Mouse (Mus musculus) spleen, postnatal 14 days (tissue): ENCODE measurements around the gene Hcfc1.

Experiments
- DNase-seq, 2 experiments: peaks; one replicate each; pipeline ENCODE4 v3.0.0; 2021 to 2022; ENCODE audit warnings: low spot score in 2 of 2

The Hcfc1 gene

GRCm38 (mm10) chrX:73966248-73967176 lies at the start of gene Hcfc1:
Gene Hcfc1, minus strand, starts transcription at chrX:73966357.
- DNase-seq = peak; percentile 75 to 78

GRCm38 (mm10) chrX:74014597-74014996 lies 48.4 kb upstream of the Hcfc1 start:
- DNase-seq = no peak

GRCm38 (mm10) chrX:74008063-74008462 lies 41.9 kb upstream of the Hcfc1 start:
- no peak for DNase-seq

- DNase-seq = no peak
Measured at GRCm38 (mm10) chrX:74006401-74006800, 40.2 kb upstream of the Hcfc1 start.

GRCm38 (mm10) chrX:74003644-74004043 lies 37.5 kb upstream of the Hcfc1 start:
- no peak for DNase-seq

- DNase-seq = no peak
Measured at GRCm38 (mm10) chrX:74001024-74001423, 34.9 kb upstream of the Hcfc1 start.

GRCm38 (mm10) chrX:73998911-73999869 lies 33.0 kb upstream of the Hcfc1 start:
- DNase-seq = peak in 1 of 2 experiments; percentile 8

GRCm38 (mm10) chrX:73977783-73978182 lies 11.6 kb upstream of the Hcfc1 start:
- DNase-seq = no peak

- DNase-seq = no peak
Measured at GRCm38 (mm10) chrX:73976283-73976682, 10.1 kb upstream of the Hcfc1 start.

GRCm38 (mm10) chrX:73972774-73973173 lies 6.6 kb upstream of the Hcfc1 start:
- DNase-seq = no peak

GRCm38 (mm10) chrX:73970781-73971180 lies 4.6 kb upstream of the Hcfc1 start:
- DNase-seq = no peak

- no peak for DNase-seq
Measured at GRCm38 (mm10) chrX:73969729-73970128, 3.6 kb upstream of the Hcfc1 start.

- DNase-seq = no peak
Measured at GRCm38 (mm10) chrX:73969167-73969566, 3.0 kb upstream of the Hcfc1 start.

- DNase-seq = peak; percentile 68 to 74
Measured at GRCm38 (mm10) chrX:73967177-73968075, 1.3 kb upstream of the Hcfc1 start.

GRCm38 (mm10) chrX:73965307-73965706 lies 850 bp downstream of the Hcfc1 start:
- peak; percentile 23 to 41 for DNase-seq

GRCm38 (mm10) chrX:73964363-73964762 lies 1.8 kb downstream of the Hcfc1 start:
- DNase-seq = peak in 1 of 2 experiments; percentile 13

GRCm38 (mm10) chrX:73954988-73955387 lies 11.2 kb downstream of the Hcfc1 start:
- DNase-seq = no peak

GRCm38 (mm10) chrX:73952603-73953002 lies 13.6 kb downstream of the Hcfc1 start:
- DNase-seq = no peak

GRCm38 (mm10) chrX:73949341-73949740 lies 16.8 kb downstream of the Hcfc1 start:
- DNase-seq = no peak

GRCm38 (mm10) chrX:73948647-73949046 lies 17.5 kb downstream of the Hcfc1 start:
- DNase-seq = peak; percentile 12 to 50

- no peak for DNase-seq
Measured at GRCm38 (mm10) chrX:73946896-73947295, 19.3 kb downstream of the Hcfc1 start.
